Mouse (Mus musculus) MEL (cell line): ENCODE data around the gene Cebpz. TPM values are rescaled to one million over a fixed set of nuclear protein-coding genes. Genes with fewer than 3 reads are reported as not detected.

Source experiments
- DNase-seq: peaks from one replicate; pipeline ENCODE4 v3.0.0; 2011; ENCODE audit warnings: low read depth, low spot score
- H3K27ac ChIP-seq: 2 replicates; pipeline ENCODE4 v1.5.1; 2012; ENCODE audit warnings: low read depth, mild to moderate bottlenecking, control low read depth, low read length, moderate library complexity; ENCODE audit not compliant: control insufficient read depth
- H3K27me3 ChIP-seq, 2 experiments: fragments of 150-350 bp in 1 of 2; sonication (generic) in 1 of 2; 2 replicates each; pipeline ENCODE4 v1.6.1; 2012; ENCODE audit warnings: low read length in 2 of 2, mild to moderate bottlenecking in 2 of 2, improper control_type of control experiment in 1 of 2, moderate library complexity in 1 of 2; ENCODE audit not compliant: insufficient read depth in 2 of 2, control insufficient read depth in 1 of 2
- H3K36me3 ChIP-seq, 2 experiments: 2 replicates each; pipeline ENCODE4 v1.6.1; 2012 to 2014; ENCODE audit warnings: low read length in 2 of 2, improper control_type of control experiment in 1 of 2, inconsistent platforms in 1 of 2, mild to moderate bottlenecking in 1 of 2; ENCODE audit not compliant: insufficient read depth in 2 of 2, control insufficient read depth in 1 of 2
- H3K4me1 ChIP-seq, 2 experiments: fragments of 150-350 bp in 1 of 2; sonication (generic) in 1 of 2; 2 replicates each; pipeline ENCODE4 v1.6.1; 2012; ENCODE audit warnings: low read length in 2 of 2, improper control_type of control experiment in 1 of 2, mild to moderate bottlenecking in 1 of 2; ENCODE audit not compliant: insufficient read depth in 2 of 2, control insufficient read depth in 1 of 2
- H3K4me3 ChIP-seq, 2 experiments: fragments of 150-350 bp in 1 of 2; sonication (generic) in 1 of 2; 2 replicates each; pipeline ENCODE4 v1.5.1; 2012; ENCODE audit warnings: low read depth in 2 of 2, low read length in 2 of 2, mild to moderate bottlenecking in 2 of 2, moderate library complexity in 2 of 2, control low read depth in 1 of 2, improper control_type of control experiment in 1 of 2; ENCODE audit not compliant: control insufficient read depth in 1 of 2, insufficient read depth in 1 of 2
- H3K79me2 ChIP-seq: 2 replicates; pipeline ENCODE4 v1.6.1; 2012; ENCODE audit warnings: mild to moderate bottlenecking, low read length, moderate library complexity; ENCODE audit not compliant: control insufficient read depth, poor library complexity, insufficient read depth
- H3K9ac ChIP-seq: 2 replicates; pipeline ENCODE4 v1.6.1; 2012; ENCODE audit warnings: low read depth, mild to moderate bottlenecking, control low read depth, low read length, moderate library complexity; ENCODE audit not compliant: control insufficient read depth, poor library complexity, severe bottlenecking
- H3K9me3 ChIP-seq: fragments of 150-350 bp; sonication (generic); replicated peaks from 2 replicates; pipeline ENCODE4 v1.6.1; 2012; ENCODE audit warnings: mild to moderate bottlenecking, low read length, improper control_type of control experiment, moderate library complexity; ENCODE audit not compliant: insufficient read depth
- BHLHE40 ChIP-seq: IDR thresholded peaks from 2 replicates; pipeline ENCODE4 v1.6.1; 2012; ENCODE audit warnings: low read depth, mild to moderate bottlenecking, inconsistent platforms, low read length, improper control_type of control experiment, borderline replicate concordance
- CHD1 ChIP-seq: IDR thresholded peaks from 2 replicates; pipeline ENCODE4 v1.6.1; 2012; ENCODE audit warnings: low read depth, mild to moderate bottlenecking, inconsistent platforms, low read length, improper control_type of control experiment
- CHD2 ChIP-seq: IDR thresholded peaks from 2 replicates; pipeline ENCODE4 v1.6.1; 2011; ENCODE audit warnings: low read length, improper control_type of control experiment
- CTCF ChIP-seq, 3 experiments: IDR thresholded peaks in 2 of 3; conservative IDR thresholded peaks in 1 of 3; 2 replicates each; pipeline ENCODE4 v1.5.1; 2011 to 2012; ENCODE audit warnings: low read length in 3 of 3, low read depth in 2 of 3, mild to moderate bottlenecking in 2 of 3, improper control_type of control experiment in 1 of 3, inconsistent platforms in 1 of 3, mixed read lengths in 1 of 3, moderate library complexity in 1 of 3; ENCODE audit not compliant: control insufficient read depth in 1 of 3, insufficient read depth in 1 of 3, poor library complexity in 1 of 3, severe bottlenecking in 1 of 3
- E2F4 ChIP-seq: IDR thresholded peaks from 2 replicates; pipeline ENCODE4 v1.6.1; 2011; ENCODE audit warnings: low read depth, low read length, improper control_type of control experiment, borderline replicate concordance
- ELF1 ChIP-seq: IDR thresholded peaks from 2 replicates; pipeline ENCODE4 v1.6.1; 2014; ENCODE audit warnings: low read depth, mild to moderate bottlenecking, inconsistent platforms, low read length, improper control_type of control experiment, moderate library complexity
- EP300 ChIP-seq, 2 experiments: IDR thresholded peaks; 2 replicates each; pipeline ENCODE4 v1.6.1; 2011; ENCODE audit warnings: improper control_type of control experiment in 2 of 2, low read length in 2 of 2, low read depth in 1 of 2, mild to moderate bottlenecking in 1 of 2
- ETS1 ChIP-seq: IDR thresholded peaks from 2 replicates; pipeline ENCODE4 v1.6.1; 2012; ENCODE audit warnings: low read depth, mild to moderate bottlenecking, inconsistent platforms, low read length, improper control_type of control experiment, moderate library complexity
- GABPA ChIP-seq: IDR thresholded peaks from 2 replicates; pipeline ENCODE4 v1.6.1; 2012; ENCODE audit warnings: low read depth, mild to moderate bottlenecking, inconsistent platforms, low read length, improper control_type of control experiment, moderate library complexity
- GATA1 ChIP-seq: IDR thresholded peaks from 2 replicates; pipeline ENCODE4 v1.6.1; 2011; ENCODE audit warnings: low read depth, low read length, improper control_type of control experiment
- HCFC1 ChIP-seq: IDR thresholded peaks from 2 replicates; pipeline ENCODE4 v1.6.1; 2012; ENCODE audit warnings: low read depth, mild to moderate bottlenecking, inconsistent platforms, low read length, improper control_type of control experiment, moderate library complexity
- JUND ChIP-seq: IDR thresholded peaks from 2 replicates; pipeline ENCODE4 v1.6.1; 2011; ENCODE audit warnings: low read depth, mild to moderate bottlenecking, improper control_type of control experiment, low read length
- MAFK ChIP-seq: IDR thresholded peaks from 2 replicates; pipeline ENCODE4 v1.6.1; 2011; ENCODE audit warnings: low read depth, mild to moderate bottlenecking, low read length, improper control_type of control experiment, borderline replicate concordance
- MAX ChIP-seq: IDR thresholded peaks from 2 replicates; pipeline ENCODE4 v1.6.1; 2011; ENCODE audit warnings: low read length, improper control_type of control experiment
- MAZ ChIP-seq: IDR thresholded peaks from 2 replicates; pipeline ENCODE4 v1.6.1; 2012; ENCODE audit warnings: low read depth, mild to moderate bottlenecking, inconsistent platforms, low read length, improper control_type of control experiment
- MEF2A ChIP-seq: IDR thresholded peaks from 2 replicates; pipeline ENCODE4 v1.6.1; 2014; ENCODE audit warnings: low read depth, mild to moderate bottlenecking, inconsistent platforms, low read length, improper control_type of control experiment; ENCODE audit not compliant: poor library complexity, insufficient replicate concordance, severe bottlenecking; ENCODE audit errors: extremely low read depth
- MYB ChIP-seq: IDR thresholded peaks from 2 replicates; pipeline ENCODE4 v1.6.1; 2011; ENCODE audit warnings: mild to moderate bottlenecking, low read depth, low read length, improper control_type of control experiment
- MYC ChIP-seq: IDR thresholded peaks from 2 replicates; pipeline ENCODE4 v1.6.1; 2011; ENCODE audit warnings: low read depth, mild to moderate bottlenecking, low read length, improper control_type of control experiment, moderate library complexity
- NELFE ChIP-seq: IDR thresholded peaks from 2 replicates; pipeline ENCODE4 v1.6.1; 2011; ENCODE audit warnings: low read depth, low read length, improper control_type of control experiment
- NRF1 ChIP-seq: IDR thresholded peaks from 2 replicates; pipeline ENCODE4 v1.6.1; 2014; ENCODE audit warnings: low read depth, mild to moderate bottlenecking, inconsistent platforms, low read length, improper control_type of control experiment, moderate library complexity; ENCODE audit not compliant: poor library complexity, insufficient read depth, severe bottlenecking
- POLR2A ChIP-seq, 2 experiments: IDR thresholded peaks; 2 replicates each; pipeline ENCODE4 v1.6.1; 2011 to 2012; ENCODE audit warnings: low read length in 2 of 2, mild to moderate bottlenecking in 2 of 2, control low read depth in 1 of 2, improper control_type of control experiment in 1 of 2, low read depth in 1 of 2, moderate library complexity in 1 of 2; ENCODE audit not compliant: control insufficient read depth in 1 of 2, insufficient read depth in 1 of 2, poor library complexity in 1 of 2
- POLR2AphosphoS2 ChIP-seq: IDR thresholded peaks from 2 replicates; pipeline ENCODE4 v1.6.1; 2011; ENCODE audit warnings: low read length, improper control_type of control experiment
- POLR2AphosphoS5 ChIP-seq: IDR thresholded peaks from 2 replicates; pipeline ENCODE4 v1.6.1; 2012; ENCODE audit warnings: low read depth, borderline replicate concordance, mild to moderate bottlenecking, inconsistent platforms, low read length, moderate library complexity, mixed read lengths
- RAD21 ChIP-seq: IDR thresholded peaks from 2 replicates; pipeline ENCODE4 v1.6.1; 2011; ENCODE audit warnings: mild to moderate bottlenecking, low read depth, low read length, improper control_type of control experiment
- RCOR1 ChIP-seq: IDR thresholded peaks from 2 replicates; pipeline ENCODE4 v1.6.1; 2012; ENCODE audit warnings: low read depth, mild to moderate bottlenecking, inconsistent platforms, low read length, improper control_type of control experiment
- SIN3A ChIP-seq: IDR thresholded peaks from 2 replicates; pipeline ENCODE4 v1.6.1; 2012; ENCODE audit warnings: low read length, improper control_type of control experiment, inconsistent platforms
- SMC3 ChIP-seq: IDR thresholded peaks from 2 replicates; pipeline ENCODE4 v1.6.1; 2011; ENCODE audit warnings: low read depth, low read length, improper control_type of control experiment
- TAL1 ChIP-seq: IDR thresholded peaks from 2 replicates; pipeline ENCODE4 v1.6.1; 2012; ENCODE audit warnings: mild to moderate bottlenecking, inconsistent platforms, low read length, moderate library complexity, mixed read lengths
- TBP ChIP-seq: IDR thresholded peaks from 2 replicates; pipeline ENCODE4 v1.8.0; 2011; ENCODE audit warnings: low read depth, low read length, improper control_type of control experiment
- TCF12 ChIP-seq: IDR thresholded peaks from 2 replicates; pipeline ENCODE4 v1.6.1; 2014; ENCODE audit warnings: low read depth, mild to moderate bottlenecking, inconsistent platforms, low read length, improper control_type of control experiment, moderate library complexity
- UBTF ChIP-seq: IDR thresholded peaks from 2 replicates; pipeline ENCODE4 v1.6.1; 2012; ENCODE audit warnings: low read depth, mild to moderate bottlenecking, inconsistent platforms, low read length, improper control_type of control experiment, moderate library complexity, borderline replicate concordance; ENCODE audit not compliant: insufficient read depth
- USF1 ChIP-seq: IDR thresholded peaks from 2 replicates; pipeline ENCODE4 v1.6.1; 2014; ENCODE audit warnings: low read depth, mild to moderate bottlenecking, inconsistent platforms, low read length, improper control_type of control experiment, moderate library complexity
- USF2 ChIP-seq, 2 experiments: IDR thresholded peaks; 2 replicates each; pipeline ENCODE4 v1.6.1; 2011 to 2012; ENCODE audit warnings: improper control_type of control experiment in 2 of 2, low read length in 2 of 2, borderline replicate concordance in 1 of 2, inconsistent platforms in 1 of 2, low read depth in 1 of 2, mild to moderate bottlenecking in 1 of 2; ENCODE audit not compliant: insufficient read depth in 1 of 2
- ZC3H11A ChIP-seq: IDR thresholded peaks from 2 replicates; pipeline ENCODE4 v1.6.1; 2012; ENCODE audit warnings: low read depth, mild to moderate bottlenecking, inconsistent platforms, low read length, improper control_type of control experiment
- ZKSCAN1 ChIP-seq: IDR thresholded peaks from 2 replicates; pipeline ENCODE4 v1.6.1; 2012; ENCODE audit warnings: low read depth, mild to moderate bottlenecking, inconsistent platforms, low read length, improper control_type of control experiment, moderate library complexity
- ZMIZ1 ChIP-seq: IDR thresholded peaks from 2 replicates; pipeline ENCODE4 v1.6.1; 2012; ENCODE audit warnings: low read depth, mild to moderate bottlenecking, inconsistent platforms, low read length, improper control_type of control experiment, moderate library complexity
- ZNF384 ChIP-seq: IDR thresholded peaks from 2 replicates; pipeline ENCODE4 v1.6.1; 2012; ENCODE audit warnings: low read depth, mild to moderate bottlenecking, inconsistent platforms, low read length, improper control_type of control experiment
- polyA plus RNA-seq, 2 experiments: library from polyadenylated mRNA; stranded (reverse) in 1 of 2; unstranded in 1 of 2; fragments of >175 nt in 1 of 2; fragments of >200 nt in 1 of 2; gene quantifications; 2 replicates each; pipeline versions ENCODE4 v1.2.1 to v1.2.4; 2012; ENCODE audit warnings: low replicate concordance in 2 of 2, low read depth in 1 of 2; ENCODE audit not compliant: insufficient read length in 2 of 2, insufficient read depth in 1 of 2, missing spikeins in 1 of 2
- total RNA-seq: library from RNA; depleted of rRNA; stranded (reverse); fragments of 300-350 nt; gene quantifications from 2 replicates; pipeline ENCODE4 v1.2.3, GENCODE M21; 2012

Cebpz gene
- total and polyA plus RNA-seq, 3 experiments = 69.9 to 128 (median 80.7) TPM

- H3K36me3 ChIP-seq = peaks cover 9 to 32% of the 10 kb centered on the region in 2 experiments
- H3K4me3 ChIP-seq = peak overlapping the region; percentile 84 to 86
- peak; percentile 79 for DNase-seq
- peaks cover 42% of the 10 kb centered on the region for H3K79me2 ChIP-seq
- peak overlapping the region; percentile 66 for H3K27ac ChIP-seq
- H3K4me1 ChIP-seq = peaks cover 8 to 14% of the 10 kb centered on the region in 2 experiments
- H3K9ac ChIP-seq = peak overlapping the region; percentile 91
- H3K9me3 ChIP-seq = no peaks in the 10 kb centered on the region
- H3K27me3 ChIP-seq = no peaks in the 10 kb centered on the region
- TF ChIP-seq TBP = no peak
- no peak for TF ChIP-seq GATA1
- TF ChIP-seq ETS1 = 0 out of 2 replicates have a peak, but pooled peaks have one; percentile 38
- TF ChIP-seq ZNF384 = peak; percentile 90
- TF ChIP-seq SIN3A = no peak; the same call in 1 of the 2 replicates
- no peak for TF ChIP-seq E2F4
- TF ChIP-seq USF1 = no peak
- no peak for TF ChIP-seq CHD2
- no peak for TF ChIP-seq SMC3
- no peak for TF ChIP-seq NRF1
- TF ChIP-seq MAFK = no peak
- peak in 1 of 2 experiments; percentile 49; a peak in 2 of 4 replicates for TF ChIP-seq EP300 (IDR thresholded peaks at IDR 0.05; ENCODE audit: low read depth in 1 of 2, low read length in 2 of 2)
- no peak for TF ChIP-seq UBTF
- no peak for TF ChIP-seq HCFC1
- no peak for TF ChIP-seq ZMIZ1
- TF ChIP-seq POLR2AphosphoS5 = no peak
- TF ChIP-seq ZC3H11A = no peak
- no peak for TF ChIP-seq RAD21
- no peak for TF ChIP-seq JUND
- 0 out of 2 replicates have a peak, but pooled peaks have one; percentile 36 for TF ChIP-seq RCOR1
- TF ChIP-seq MAX = no peak
- TF ChIP-seq POLR2A (IDR thresholded peaks at IDR 0.05; ENCODE audit: control insufficient read depth in 1 of 2, insufficient read depth in 1 of 2, low read depth in 1 of 2, low read length in 2 of 2, poor library complexity in 1 of 2) = no peak
- peak; percentile 49; the same call in 1 of the 2 replicates for TF ChIP-seq ELF1
- TF ChIP-seq TAL1 = no peak
- TF ChIP-seq MYB = no peak
- TF ChIP-seq USF2 (IDR thresholded peaks at IDR 0.05; ENCODE audit: borderline replicate concordance in 1 of 2, insufficient read depth in 1 of 2, low read depth in 1 of 2, low read length in 2 of 2) = no peak
- TF ChIP-seq ZKSCAN1 = no peak
- peak; percentile 54; the same call in 1 of the 2 replicates for TF ChIP-seq MYC
- TF ChIP-seq CHD1 = peak; percentile 45; the same call in 1 of the 2 replicates
- no peak for TF ChIP-seq NELFE
- no peak for TF ChIP-seq BHLHE40
- 0 out of 2 replicates have a peak, but pooled peaks have one; percentile 42 for TF ChIP-seq MAZ
- no peak for TF ChIP-seq MEF2A
- no peak for TF ChIP-seq POLR2AphosphoS2
- TF ChIP-seq TCF12 = 0 out of 2 replicates have a peak, but pooled peaks have one; percentile 7
- no peak for TF ChIP-seq CTCF (IDR thresholded peaks at IDR 0.05 in 2 of 3, conservative IDR thresholded peaks at IDR 0.05 in 1 of 3; ENCODE audit: control insufficient read depth in 1 of 3, insufficient read depth in 1 of 3, low read depth in 2 of 3, low read length in 3 of 3, poor library complexity in 1 of 3, severe bottlenecking in 1 of 3)
- TF ChIP-seq GABPA = no peak
Observed at GRCm38 (mm10) chr17:78935857-78936256, 1.0 kb downstream of the Cebpz start.
